Mouse (Mus musculus) olfactory bulb, adult 2 months (tissue): ENCODE results near the gene Gemin7. TPM values are rescaled to one million over a fixed set of nuclear protein-coding genes. Genes with fewer than 3 reads are reported as not detected.

Source experiments
- H3K27ac ChIP-seq: fragments of 200-500 bp; 2 replicates; pipeline ENCODE4 v1.5.1; 2012; ENCODE audit warnings: low read depth, low read length; ENCODE audit not compliant: insufficient read depth
- H3K4me1 ChIP-seq: fragments of 200-500 bp; 2 replicates; pipeline ENCODE4 v1.6.1; 2012; ENCODE audit warnings: low read length; ENCODE audit not compliant: control insufficient read depth, insufficient read depth
- H3K4me3 ChIP-seq: fragments of 200-500 bp; 2 replicates; pipeline ENCODE4 v1.5.1; 2012; ENCODE audit warnings: mild to moderate bottlenecking, low read depth, low read length, moderate library complexity; ENCODE audit not compliant: insufficient read depth
- CTCF ChIP-seq: fragments of 200-500 bp; IDR thresholded peaks from 2 replicates; pipeline ENCODE4 v1.5.1; 2012; ENCODE audit warnings: low read depth, mild to moderate bottlenecking, low read length, moderate library complexity; ENCODE audit not compliant: insufficient read depth
- POLR2A ChIP-seq: fragments of 200-500 bp; IDR thresholded peaks from 2 replicates; pipeline ENCODE4 v1.6.1; 2012; ENCODE audit warnings: mild to moderate bottlenecking, low read depth, low read length, moderate library complexity; ENCODE audit not compliant: insufficient read depth
- WGBS: fragments of 180-500 bp; shearing (Covaris S2); methylation state at CpG from one replicate; pipeline ENCODE4 v1.1.7; 2018; 5-methylcytosine and 5-hydroxymethylcytosine counted together
- polyA plus RNA-seq: library from polyadenylated mRNA; stranded (reverse); fragments of >200 nt; gene quantifications from 2 replicates; pipeline ENCODE4 v1.2.4, GENCODE M21; 2012; ENCODE audit warnings: low replicate concordance; ENCODE audit not compliant: missing spikeins, insufficient read depth, insufficient read length

Gemin7 gene
- polyA plus RNA-seq: not detected in 2 replicates

DNA sequence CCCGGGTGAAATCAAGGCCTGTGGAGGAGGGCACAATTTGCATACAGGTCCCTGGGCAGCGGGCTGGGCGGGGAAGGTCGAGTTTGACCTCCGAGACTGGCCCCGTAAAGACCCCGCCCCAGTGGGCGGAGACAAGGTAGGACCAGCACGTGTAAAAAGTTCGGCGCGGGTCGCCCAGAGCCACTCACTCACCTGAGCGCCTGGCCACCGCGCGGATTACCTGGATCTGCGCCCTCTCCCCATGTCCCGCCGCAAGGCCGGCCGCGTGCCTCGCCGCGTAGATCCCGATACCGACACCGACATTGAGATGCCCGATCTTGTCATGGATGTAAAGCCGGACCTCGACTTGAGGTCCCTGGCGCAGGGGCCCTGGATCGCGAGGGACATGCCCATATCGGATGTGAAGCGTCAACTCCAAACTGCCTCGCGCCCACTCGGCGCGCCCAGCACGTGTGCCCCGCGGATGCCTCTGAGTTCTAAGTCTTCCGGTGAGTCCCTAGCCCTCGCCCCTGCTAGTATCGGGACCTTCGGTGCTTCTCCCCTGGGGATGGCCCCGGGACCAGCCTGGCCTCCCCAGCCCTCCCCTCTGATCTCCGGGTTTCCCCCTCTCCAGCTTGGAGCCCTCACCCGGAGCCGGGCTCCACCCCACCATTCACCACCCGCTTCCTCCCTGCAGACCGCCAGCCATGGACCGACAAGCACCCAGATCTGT lies at the start of gene Gemin7, which contains the start of gene Zfp296:
Gene Gemin7, minus strand, starts transcription at position 455 of the 712 bp plus-strand sequence.
Gene Zfp296, plus strand, starts transcription at position 147 of the 712 bp plus-strand sequence.
- Histone ChIP-seq H3K27ac (no peak within 1 kb of the TSS), H3K4me1 (peaks cover 18% of the 10 kb centered on the region), H3K4me3 (peak within 1 kb of the TSS; percentile 25)
- WGBS: 1% methylated on average over 56 of the region's 56 CpGs
- TF ChIP-seq CTCF (no peak), POLR2A (no peak)

DNA sequence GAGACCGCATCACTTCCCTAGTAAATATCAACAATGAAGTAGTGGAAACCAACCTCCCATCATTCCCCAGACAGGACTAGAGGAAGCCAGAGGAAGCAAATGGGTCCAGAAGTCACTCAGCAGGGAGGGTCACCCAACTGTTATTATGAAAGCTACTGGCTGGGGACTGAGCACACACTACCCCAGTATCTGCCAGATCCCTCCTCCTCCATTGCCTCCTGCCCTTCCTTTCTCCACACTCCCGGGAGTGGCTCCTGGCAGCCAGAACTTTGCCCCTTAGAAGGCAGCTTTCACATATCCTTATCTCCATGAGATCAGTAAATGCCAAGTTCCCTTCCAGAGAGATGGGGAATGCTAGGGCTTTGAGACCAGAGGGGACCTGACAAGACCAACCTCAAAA lies 46.0 kb upstream of the Gemin7 start:
- 86% methylated on average over 2 of the region's 2 CpGs for WGBS
- H3K27ac ChIP-seq: no peak overlapping the region
- no peak for TF ChIP-seq CTCF
- TF ChIP-seq POLR2A: no peak
- peaks cover 8% of the 10 kb centered on the region for H3K4me1 ChIP-seq
- H3K4me3 ChIP-seq: no peak overlapping the region

DNA sequence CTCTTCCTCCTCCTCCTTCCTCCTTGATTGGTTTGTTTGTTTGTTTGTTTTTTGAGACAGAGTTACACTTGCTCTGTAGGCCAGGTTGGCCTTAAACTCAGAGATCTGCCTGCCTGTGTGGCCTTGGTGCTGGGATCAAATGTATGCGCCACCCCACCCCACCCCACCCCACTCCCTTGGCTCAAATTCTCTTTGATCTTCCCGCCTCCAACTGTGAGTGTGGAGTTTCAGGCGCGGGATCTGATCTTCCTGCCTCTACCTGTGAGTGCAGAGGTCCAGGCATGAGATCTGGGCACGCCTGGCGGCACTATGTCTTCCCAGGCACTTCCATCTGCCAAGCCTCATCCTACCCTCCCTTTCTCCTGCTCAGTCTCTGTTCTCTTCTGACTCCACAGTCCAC lies 44.8 kb upstream of the Gemin7 start:
- Histone ChIP-seq H3K27ac (no peak overlapping the region), H3K4me3 (no peak overlapping the region), H3K4me1 (peaks cover 4% of the 10 kb centered on the region)
- TF ChIP-seq CTCF (no peak), POLR2A (no peak)
- 67% methylated on average over 6 of the region's 6 CpGs for WGBS

DNA sequence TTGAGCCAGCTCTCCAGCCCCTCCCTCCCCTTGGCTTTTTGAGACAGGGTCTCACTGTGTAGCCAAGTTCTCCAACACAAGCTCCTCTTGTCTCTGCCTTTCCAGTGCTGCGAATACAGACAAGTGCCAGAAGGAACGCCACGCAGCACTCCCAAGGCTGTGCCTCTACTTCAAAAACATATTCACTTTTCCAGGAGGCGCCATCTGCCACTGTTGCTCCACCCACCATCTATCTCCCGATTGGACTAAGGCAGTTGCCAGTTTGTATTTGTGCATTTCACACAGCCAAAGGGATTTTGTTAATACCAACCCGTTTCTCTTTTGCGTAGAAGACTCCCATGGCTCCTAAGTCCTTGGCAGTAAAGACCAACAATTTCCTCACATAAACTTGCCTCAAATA lies 43.4 kb upstream of the Gemin7 start:
- no peak overlapping the region for H3K4me3 ChIP-seq
- 76% methylated on average over 7 of the region's 7 CpGs for WGBS
- H3K4me1 ChIP-seq: peaks cover 4% of the 10 kb centered on the region
- no peak overlapping the region for H3K27ac ChIP-seq
- TF ChIP-seq CTCF (no peak), POLR2A (no peak)

DNA sequence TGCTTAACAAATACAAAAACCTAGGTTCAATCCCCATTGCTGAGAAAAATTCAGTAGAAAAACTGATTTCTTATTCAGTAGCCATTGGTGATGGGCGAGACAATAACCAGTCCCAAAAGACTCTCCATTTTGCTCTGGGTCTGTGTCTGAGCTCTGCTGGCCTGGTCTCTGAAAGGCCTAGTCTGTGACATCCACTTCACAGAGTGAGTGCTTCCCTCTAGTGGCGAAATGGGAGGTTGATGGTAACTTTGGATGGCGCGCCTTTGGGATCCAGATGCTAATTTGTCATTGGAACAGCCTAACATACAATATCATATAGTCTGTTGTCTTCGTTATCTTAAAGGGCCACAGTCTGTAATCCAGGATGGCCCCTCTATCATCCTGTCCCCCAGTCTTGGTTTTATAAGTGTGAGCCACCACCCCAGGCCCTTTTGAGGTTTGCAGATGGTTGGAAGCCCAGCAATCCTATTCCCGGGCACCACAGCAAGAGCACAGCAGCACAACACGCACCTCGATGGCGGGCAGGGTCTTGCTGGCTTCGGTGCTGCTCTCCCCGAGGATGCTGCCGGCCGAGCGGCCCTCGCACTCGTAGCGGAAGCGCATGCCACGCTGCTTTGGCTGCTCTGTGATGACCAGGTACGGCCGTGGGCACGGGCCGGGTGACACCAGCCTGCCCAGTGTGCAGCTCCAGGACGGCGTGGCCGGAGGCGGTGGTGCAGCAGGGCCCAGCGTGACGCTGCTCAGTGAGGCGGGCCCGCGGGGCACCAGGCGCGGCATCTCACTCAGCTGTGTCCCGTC lies 41.8 kb upstream of the Gemin7 start:
- no peak overlapping the region for H3K27ac ChIP-seq
- H3K4me3 ChIP-seq: no peak overlapping the region
- H3K4me1 ChIP-seq: peaks cover 4% of the 10 kb centered on the region
- 20% methylated on average over 35 of the region's 35 CpGs for WGBS
- TF ChIP-seq POLR2A (no peak), CTCF (no peak)

DNA sequence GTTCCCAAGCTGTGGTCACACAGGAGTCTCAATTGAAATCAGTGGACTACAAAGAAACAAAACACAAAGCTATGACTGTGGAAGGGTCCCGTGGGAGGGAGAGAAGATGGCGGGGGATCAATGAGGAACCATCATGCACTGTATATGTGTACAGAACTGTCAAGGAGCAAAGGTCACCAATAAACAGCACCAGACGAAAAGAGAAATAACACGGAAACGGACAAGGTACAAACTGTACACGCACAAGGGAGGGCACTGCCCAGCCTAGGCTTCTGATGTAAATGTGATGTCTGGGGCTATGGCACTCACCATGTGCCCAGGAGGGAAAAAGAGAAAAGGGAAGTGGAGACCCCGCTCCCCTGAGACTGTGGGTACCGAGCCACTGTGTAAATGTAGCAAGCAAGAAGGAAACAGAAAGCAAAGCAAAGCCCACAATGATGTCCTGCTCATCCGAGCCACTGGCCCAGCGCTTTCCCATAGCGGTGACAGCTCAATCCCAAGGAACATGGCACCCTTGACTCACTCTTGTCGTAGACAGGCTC lies 37.7 kb upstream of the Gemin7 start:
- peaks cover 4% of the 10 kb centered on the region for H3K4me1 ChIP-seq
- TF ChIP-seq CTCF (no peak), POLR2A (no peak)
- H3K27ac ChIP-seq: no peak overlapping the region
- 89% methylated on average over 12 of the region's 12 CpGs for WGBS
- no peak overlapping the region for H3K4me3 ChIP-seq

DNA sequence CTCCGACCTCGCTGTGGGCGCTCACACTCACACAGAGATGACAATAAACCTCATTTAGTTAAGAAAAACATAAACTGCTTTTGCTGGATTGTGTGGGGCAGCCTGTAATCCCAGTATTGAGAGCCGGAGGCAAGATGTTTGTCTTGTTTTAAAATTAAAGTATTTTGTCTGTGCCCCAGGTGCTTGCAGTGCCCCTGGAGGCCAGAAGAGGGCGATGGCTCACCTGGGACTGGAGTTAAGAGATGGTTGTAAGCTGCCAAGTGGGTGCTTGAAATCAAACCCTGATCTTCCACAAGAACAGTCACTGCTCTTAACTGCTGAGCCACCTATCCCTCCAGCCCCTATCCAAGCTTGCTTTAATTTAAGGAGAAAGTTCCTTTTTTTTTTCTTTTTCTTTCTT lies 33.6 kb upstream of the Gemin7 start:
- TF ChIP-seq POLR2A (no peak), CTCF (no peak)
- H3K4me1 ChIP-seq: no peaks in the 10 kb centered on the region
- no peak overlapping the region for H3K4me3 ChIP-seq
- no peak overlapping the region for H3K27ac ChIP-seq
- 82% methylated on average over 5 of the region's 5 CpGs for WGBS

DNA sequence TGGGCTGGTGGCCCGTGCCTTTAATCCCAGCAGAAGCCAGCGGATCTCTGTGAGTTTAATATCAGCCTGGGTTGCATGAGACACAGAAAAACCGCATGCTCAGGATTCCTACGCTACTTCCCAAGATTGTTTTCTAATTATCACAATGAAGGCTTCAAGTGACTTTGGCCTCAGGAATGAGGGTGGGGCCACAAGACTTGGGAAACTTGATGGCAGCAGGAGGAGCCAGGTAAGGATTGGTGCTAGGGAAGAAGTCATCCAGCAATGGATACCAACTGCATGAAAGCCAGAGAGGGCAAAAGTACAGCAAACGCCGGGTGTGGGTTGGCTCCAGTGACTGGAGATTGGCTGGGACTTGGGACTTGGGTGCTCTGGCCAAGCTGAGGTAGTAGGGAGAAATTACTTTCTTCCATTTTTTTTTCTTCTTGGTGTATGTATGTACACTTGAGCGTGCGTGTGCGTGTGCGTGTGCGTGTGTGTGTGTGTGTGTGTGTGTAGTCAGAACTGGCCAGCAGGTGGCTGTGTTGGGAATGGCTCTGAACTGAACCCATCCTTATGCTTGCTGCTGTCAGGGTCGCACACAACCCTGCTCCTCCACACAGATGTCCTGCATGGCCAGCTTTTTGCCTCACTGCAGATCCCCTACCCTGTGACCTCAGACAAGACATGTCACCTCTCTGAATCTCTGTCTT lies 32.4 kb upstream of the Gemin7 start:
- H3K27ac ChIP-seq: no peak overlapping the region
- TF ChIP-seq POLR2A (no peak), CTCF (no peak)
- WGBS: 90% methylated on average over 12 of the region's 12 CpGs
- no peaks in the 10 kb centered on the region for H3K4me1 ChIP-seq
- H3K4me3 ChIP-seq: no peak overlapping the region
